Comparison of ENCODE assay signal across 8 mouse cellular contexts in the genomic region with DNA sequence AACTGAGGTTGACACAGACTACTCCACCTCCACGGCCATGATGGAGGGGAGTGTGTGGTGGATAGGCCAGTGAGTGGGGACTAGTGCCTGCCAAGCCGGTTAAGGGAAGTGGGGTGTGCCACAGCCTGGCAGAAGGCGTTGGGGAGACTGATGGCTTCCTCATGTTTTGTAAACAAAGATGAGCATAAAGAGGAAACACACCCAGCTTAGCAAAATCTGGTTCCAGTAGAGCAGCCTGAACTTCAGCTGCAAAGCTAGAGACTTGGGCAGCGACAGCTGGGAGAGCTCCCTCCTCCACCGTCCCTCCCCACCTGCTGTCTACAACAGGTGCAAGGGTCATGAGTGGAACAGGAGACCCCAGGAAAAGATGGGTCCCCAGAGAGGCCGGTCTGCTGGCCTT. TPM values are rescaled to one million over a fixed set of nuclear protein-coding genes. Genes with fewer than 3 reads are reported as not detected.
A peak's percentile ranks its signal among the peaks of the same experiment; 100 is the strongest.
DNase-seq lines count a peak whose midpoint lies in the region; ATAC-seq and TF ChIP-seq lines count a peak whose summit lies in the region.

No protein-coding gene starts in this region.

- peak overlapping the region; percentile 68 for H3K27ac ChIP-seq in gastrocnemius, adult 2 months
- 0 out of 2 replicates have a peak overlapping the region, but pooled peaks have one; percentile 74 for H3K27ac ChIP-seq in hindbrain, embryonic 14.5 days
- H3K27ac ChIP-seq in lung, embryonic 16.5 days (ENCODE audit: low read length) = peak overlapping the region; percentile 89

- no peak for DNase-seq in gastrocnemius, adult 2 months
- DNase-seq in gastrocnemius, adult 18-20 months (ENCODE audit: low spot score) = no peak
- peak; percentile 46 to 49 for DNase-seq in B cell, adult 2 months
- no peak for DNase-seq in hindbrain, embryonic 14.5 days (ENCODE audit: low spot score)
- no peak for DNase-seq in left cerebral cortex, postnatal 25 days (ENCODE audit: low spot score in 2 of 2)
- DNase-seq in layer of hippocampus, postnatal 36 days = no peak

- WGBS in hindbrain, embryonic 14.5 days = 58% methylated on average over 6 of the region's 6 CpGs
- WGBS in lung, embryonic 16.5 days = 34% methylated on average over 6 of the region's 6 CpGs

- H3K9me3 ChIP-seq in hindbrain, embryonic 14.5 days (ENCODE audit: control insufficient read depth, low read length) = no peaks in the 10 kb centered on the region
- H3K9me3 ChIP-seq in lung, embryonic 16.5 days (ENCODE audit: control insufficient read depth, low read length) = no peaks in the 10 kb centered on the region

- no peak for TF ChIP-seq CTCF in gastrocnemius, adult 2 months (IDR thresholded peaks at IDR 0.05)

- no peak overlapping the region for H3K4me3 ChIP-seq in gastrocnemius, adult 2 months
- no peak overlapping the region for H3K4me3 ChIP-seq in hindbrain, embryonic 14.5 days (replicated peaks; ENCODE audit: low read length)
- no peak overlapping the region for H3K4me3 ChIP-seq in lung, embryonic 16.5 days (ENCODE audit: low read length)

- H3K36me3 ChIP-seq in hindbrain, embryonic 14.5 days (replicated peaks; ENCODE audit: control insufficient read depth, insufficient read depth) = 0 out of 2 replicates have a peak, but pooled peaks cover 6% of the 10 kb centered on the region
- peaks cover 2% of the 10 kb centered on the region; the same call in 1 of the 2 replicates for H3K36me3 ChIP-seq in lung, embryonic 16.5 days (ENCODE audit: control insufficient read depth, insufficient read depth, low read length)

- H3K9ac ChIP-seq in hindbrain, embryonic 14.5 days = no peak overlapping the region
- H3K9ac ChIP-seq in lung, embryonic 16.5 days (ENCODE audit: low read length) = no peak overlapping the region

- H3K4me2 ChIP-seq in hindbrain, embryonic 14.5 days (replicated peaks) = no peak overlapping the region
- H3K4me2 ChIP-seq in lung, embryonic 16.5 days (ENCODE audit: low read depth, low read length) = no peak overlapping the region

- H3K4me1 ChIP-seq in hindbrain, embryonic 14.5 days (replicated peaks; ENCODE audit: control insufficient read depth, insufficient read depth, low read length) = peaks cover 44% of the 10 kb centered on the region
- H3K4me1 ChIP-seq in lung, embryonic 16.5 days (replicated peaks; ENCODE audit: control insufficient read depth, insufficient read depth, low read length) = peaks cover 59% of the 10 kb centered on the region

- no peaks in the 10 kb centered on the region for H3K27me3 ChIP-seq in hindbrain, embryonic 14.5 days (ENCODE audit: control insufficient read depth, insufficient read depth, low read length)
- no peaks in the 10 kb centered on the region for H3K27me3 ChIP-seq in lung, embryonic 16.5 days (ENCODE audit: control insufficient read depth, insufficient read depth, low read depth, low read length)

- ATAC-seq in hindbrain, embryonic 14.5 days (ENCODE audit: low FRiP score) = no peak
- ATAC-seq in lung, embryonic 16.5 days (ENCODE audit: low read depth) = no peak
- ATAC-seq in erythroid progenitor cell, adult 5-6 weeks (replicated peaks; ENCODE audit: low FRiP score, poor library complexity, severe bottlenecking) = no peak

- intact Hi-C loops in gastrocnemius, adult 2 months (cut with DNase I) = no loop called here
- intact Hi-C loops in left cerebral cortex, postnatal 25 days (cut with DNase I) = no loop called here

RNA-seq across cellular contexts. Expression of a gene that starts 15.5 kb away (rescaled TPM):
- 1 to 10 TPM; 3.3 to 6.2 TPM for total RNA-seq in gastrocnemius, adult 2 months (2021)
- total RNA-seq in gastrocnemius, adult 18-20 months (2021) = 1 to 10 TPM; 2.1 to 2.2 TPM
- 3.3 and 3.8 TPM in 2 replicates for polyA plus RNA-seq in hindbrain, embryonic 14.5 days (2014; fragmentation: Nextera tagmentation; extraction: Ambion mirVana)
- 4.7 and 6.7 TPM in 2 replicates for polyA plus RNA-seq in lung, embryonic 16.5 days (2015; fragmentation: Nextera tagmentation; extraction: Ambion mirVana)
- total RNA-seq in left cerebral cortex, postnatal 25 days (2021) = 1 to 10 TPM; 2.3 to 4.1 TPM
- total RNA-seq in erythroid progenitor cell, adult 5-6 weeks (2015; ENCODE audit: low replicate concordance) = 2.1 and 3.2 TPM in 2 replicates
- total RNA-seq in erythroid progenitor cell, adult 5-6 weeks (2017; ENCODE audit: low replicate concordance) = 1.0 and 5.9 TPM in 2 replicates
- 1 to 10 TPM; 1.9 to 3.8 TPM for total RNA-seq in layer of hippocampus, postnatal 36 days (2021)

RNA-seq across cellular contexts. Expression of a gene that starts 54.5 kb away (rescaled TPM):
- total RNA-seq in gastrocnemius, adult 2 months (2021) = 100 to 1,000 TPM; 120 to 133 TPM
- total RNA-seq in gastrocnemius, adult 18-20 months (2021) = 100 to 1,000 TPM; 131 to 142 TPM
- polyA plus RNA-seq in hindbrain, embryonic 14.5 days (2014; fragmentation: Nextera tagmentation; extraction: Ambion mirVana) = 298 and 339 TPM in 2 replicates
- 250 and 281 TPM in 2 replicates for polyA plus RNA-seq in lung, embryonic 16.5 days (2015; fragmentation: Nextera tagmentation; extraction: Ambion mirVana)
- total RNA-seq in left cerebral cortex, postnatal 25 days (2021) = 100 to 1,000 TPM; 153 to 154 TPM
- total RNA-seq in erythroid progenitor cell, adult 5-6 weeks (2015; ENCODE audit: low replicate concordance) = 38.9 and 114 TPM in 2 replicates
- total RNA-seq in erythroid progenitor cell, adult 5-6 weeks (2017; ENCODE audit: low replicate concordance) = 50.6 and 86.5 TPM in 2 replicates
- total RNA-seq in layer of hippocampus, postnatal 36 days (2021) = 100 to 1,000 TPM; 168 to 197 TPM

Comparison
In these comparisons a context has a peak if more than half of its experiments do, and no peak if none do; other contexts are left out.
1. DNase-seq: peak in B cell, adult 2 months (2 of 2); none in gastrocnemius, adult 2 months (single experiment), gastrocnemius, adult 18-20 months (single experiment), hindbrain, embryonic 14.5 days (single experiment), left cerebral cortex, postnatal 25 days (0 of 2) and layer of hippocampus, postnatal 36 days (0 of 2).
2. Peak in every context shown above with its lines, with median percentiles within 50 percentile points of each other: H3K27ac ChIP-seq.